In the genomic region with DNA sequence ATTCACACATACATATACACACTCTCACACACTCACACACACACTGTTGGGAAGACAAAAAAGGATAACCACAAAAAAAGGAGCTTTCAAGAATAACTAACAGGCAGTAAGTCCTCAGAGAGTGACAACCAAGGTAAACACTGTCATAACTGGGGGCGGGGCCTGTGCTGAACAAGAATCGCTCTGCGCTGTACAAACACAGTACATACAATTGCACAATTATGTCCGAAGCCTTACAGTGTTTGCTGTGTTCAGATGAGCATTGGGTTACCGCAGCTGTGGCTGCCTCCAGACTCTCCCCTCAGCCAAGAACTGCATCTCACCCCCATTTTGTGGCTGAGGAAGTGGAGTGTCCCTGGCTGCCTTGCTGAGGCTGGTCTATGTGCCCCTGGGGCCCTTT, we compare ENCODE assay signal across 14 mouse cellular contexts.
DNase-seq lines count a peak whose midpoint lies in the region; ATAC-seq and TF ChIP-seq lines count a peak whose summit lies in the region.
"Had no signal": no experiment of that assay in that cellular context is flagged by ENCODE, and none has a peak within 500 bp of the region (broad histone marks: within the 10 kb centered on the region; RNA-seq: fewer than 3 reads in every experiment).

No protein-coding gene starts in this region.

- H3K4me3 ChIP-seq in lung, adult 2 months (replicated peaks; ENCODE audit: extremely low read depth, low read depth, low read length): no peak overlapping the region
- H3K4me3 ChIP-seq in intestine, embryonic 16.5 days (ENCODE audit: low read length): no peak overlapping the region
- no peak overlapping the region for H3K4me3 ChIP-seq in lung, embryonic 15.5 days
- no peak overlapping the region for H3K4me3 ChIP-seq in stomach, postnatal 0 days (ENCODE audit: low read depth, low read length)
- H3K4me3 ChIP-seq in hindbrain, embryonic 14.5 days (replicated peaks; ENCODE audit: low read length): no peak overlapping the region
- H3K4me3 ChIP-seq: forebrain, embryonic 12.5 days; megakaryocyte, embryonic 14.5 days had no signal

- no peaks in the 10 kb centered on the region for H3K36me3 ChIP-seq in intestine, embryonic 16.5 days (ENCODE audit: control insufficient read depth, insufficient read depth, low read length)
- H3K36me3 ChIP-seq in lung, embryonic 15.5 days: no peaks in the 10 kb centered on the region
- no peaks in the 10 kb centered on the region for H3K36me3 ChIP-seq in stomach, postnatal 0 days (ENCODE audit: control insufficient read depth, insufficient read depth, low read length)
- H3K36me3 ChIP-seq in hindbrain, embryonic 14.5 days (replicated peaks; ENCODE audit: control insufficient read depth, insufficient read depth): no peaks in the 10 kb centered on the region
- H3K36me3 ChIP-seq: forebrain, embryonic 12.5 days had no signal

- TF ChIP-seq POLR2A in lung, adult 2 months (IDR thresholded peaks at IDR 0.05; ENCODE audit: borderline replicate concordance, extremely low read depth, low read depth, low read length): no peak

- ATAC-seq in intestine, embryonic 16.5 days: 0 out of 2 replicates have a peak, but pooled peaks have one; percentile 68
- ATAC-seq in lung, embryonic 15.5 days (ENCODE audit: borderline replicate concordance, extremely low read depth, low FRiP score, low TSS enrichment): peak; percentile 75; the same call in 1 of the 2 replicates
- ATAC-seq in stomach, postnatal 0 days (ENCODE audit: low FRiP score, low TSS enrichment): peak; percentile 88
- no peak for ATAC-seq in hindbrain, embryonic 14.5 days (ENCODE audit: low FRiP score)

- H3K4me1 ChIP-seq in lung, adult 2 months (ENCODE audit: control insufficient read depth, insufficient read depth, low read length): peaks cover 3% of the 10 kb centered on the region; the same call in 1 of the 2 replicates
- 0 out of 2 replicates have a peak, but pooled peaks cover 5% of the 10 kb centered on the region for H3K4me1 ChIP-seq in intestine, embryonic 16.5 days (ENCODE audit: control insufficient read depth, insufficient read depth, low read length)
- peaks cover 8% of the 10 kb centered on the region for H3K4me1 ChIP-seq in lung, embryonic 15.5 days
- H3K4me1 ChIP-seq in stomach, postnatal 0 days (replicated peaks; ENCODE audit: control insufficient read depth, insufficient read depth): no peaks in the 10 kb centered on the region
- no peaks in the 10 kb centered on the region for H3K4me1 ChIP-seq in hindbrain, embryonic 14.5 days (replicated peaks; ENCODE audit: control insufficient read depth, insufficient read depth, low read length)
- H3K4me1 ChIP-seq: forebrain, embryonic 12.5 days; megakaryocyte, embryonic 14.5 days had no signal

- WGBS in lung, adult 2 months: 56% methylated on average over 5 of the region's 5 CpGs
- WGBS in intestine, embryonic 16.5 days: 58% methylated on average over 5 of the region's 5 CpGs
- WGBS in lung, embryonic 15.5 days: 38% methylated on average over 5 of the region's 5 CpGs
- 35% methylated on average over 5 of the region's 5 CpGs for WGBS in stomach, postnatal 0 days
- 92% methylated on average over 5 of the region's 5 CpGs for WGBS in hindbrain, embryonic 14.5 days

- H3K27ac ChIP-seq in intestine, embryonic 16.5 days (ENCODE audit: low read length): no peak overlapping the region
- H3K27ac ChIP-seq in lung, embryonic 15.5 days: no peak overlapping the region
- no peak overlapping the region for H3K27ac ChIP-seq in stomach, postnatal 0 days (replicated peaks)
- no peak overlapping the region for H3K27ac ChIP-seq in hindbrain, embryonic 14.5 days
- H3K27ac ChIP-seq: forebrain, embryonic 12.5 days had no signal

- no peak for TF ChIP-seq CTCF in lung, adult 2 months (IDR thresholded peaks at IDR 0.05; ENCODE audit: insufficient read depth, low read length)
- no peak for TF ChIP-seq CTCF in stomach, postnatal 0 days (IDR thresholded peaks at IDR 0.05; ENCODE audit: low read depth)

- peak; percentile 28 to 67 for DNase-seq in lung, adult 18-20 months
- no peak for DNase-seq in lung, adult 2 months
- peak; percentile 76 for DNase-seq in stomach, postnatal 0 days (ENCODE audit: low spot score)
- no peak for DNase-seq in heart, adult 9 months (ENCODE audit: low spot score in 2 of 2)
- no peak for DNase-seq in hindbrain, embryonic 14.5 days (ENCODE audit: low spot score)
- DNase-seq: cerebellum, adult 18-20 months; kidney, adult 11 months; kidney, postnatal 25 days; right cerebral cortex, postnatal 25 days; thymus, postnatal 36 days had no signal

- no peak overlapping the region for H3K4me2 ChIP-seq in intestine, embryonic 16.5 days (ENCODE audit: low read depth, low read length)
- H3K4me2 ChIP-seq in lung, embryonic 15.5 days: no peak overlapping the region
- no peak overlapping the region for H3K4me2 ChIP-seq in stomach, postnatal 0 days (replicated peaks; ENCODE audit: low read depth)
- H3K4me2 ChIP-seq in hindbrain, embryonic 14.5 days (replicated peaks): no peak overlapping the region
- H3K4me2 ChIP-seq: forebrain, embryonic 12.5 days had no signal

- peaks cover 1% of the 10 kb centered on the region; the same call in 1 of the 2 replicates for H3K27me3 ChIP-seq in intestine, embryonic 16.5 days (replicated peaks; ENCODE audit: control insufficient read depth, insufficient read depth, low read length)
- no peaks in the 10 kb centered on the region for H3K27me3 ChIP-seq in lung, embryonic 15.5 days
- no peaks in the 10 kb centered on the region for H3K27me3 ChIP-seq in stomach, postnatal 0 days (ENCODE audit: control insufficient read depth, insufficient read depth, low read length)
- H3K27me3 ChIP-seq in hindbrain, embryonic 14.5 days (ENCODE audit: control insufficient read depth, insufficient read depth, low read length): no peaks in the 10 kb centered on the region
- H3K27me3 ChIP-seq: forebrain, embryonic 12.5 days had no signal

- no peak for TF ChIP-seq EP300 in stomach, postnatal 0 days (optimal IDR thresholded peaks at IDR 0.05)

- no peaks in the 10 kb centered on the region for H3K9me3 ChIP-seq in intestine, embryonic 16.5 days (ENCODE audit: control insufficient read depth, low read length)
- H3K9me3 ChIP-seq in lung, embryonic 15.5 days: no peaks in the 10 kb centered on the region
- H3K9me3 ChIP-seq in stomach, postnatal 0 days (ENCODE audit: control insufficient read depth, low read length): no peaks in the 10 kb centered on the region
- no peaks in the 10 kb centered on the region for H3K9me3 ChIP-seq in hindbrain, embryonic 14.5 days (ENCODE audit: control insufficient read depth, low read length)
- H3K9me3 ChIP-seq: forebrain, embryonic 12.5 days had no signal

- no peak overlapping the region for H3K9ac ChIP-seq in intestine, embryonic 16.5 days (ENCODE audit: low read depth, low read length)
- no peak overlapping the region for H3K9ac ChIP-seq in lung, embryonic 15.5 days
- H3K9ac ChIP-seq in stomach, postnatal 0 days (ENCODE audit: low read length): no peak overlapping the region
- H3K9ac ChIP-seq in hindbrain, embryonic 14.5 days: no peak overlapping the region
- H3K9ac ChIP-seq: forebrain, embryonic 12.5 days had no signal

Comparison
In these comparisons a context has a peak if more than half of its experiments do, and no peak if none do; other contexts are left out.
1. DNase-seq: peak in lung, adult 18-20 months (2 of 2) and stomach, postnatal 0 days (single experiment); none in lung, adult 2 months (single experiment), heart, adult 9 months (0 of 2) and hindbrain, embryonic 14.5 days (single experiment).